Mouse (Mus musculus) splenic B cell, adult 2 months (primary cell): ENCODE results near the gene Nfatc3.

Source experiments
- DNase-seq: peaks from one replicate; pipeline ENCODE4 v3.0.0-alpha.2; 2011; ENCODE audit warnings: low read depth, low spot score
- H3K27me3 ChIP-seq: 2 replicates; pipeline ENCODE4 v1.6.1; 2012; ENCODE audit warnings: mild to moderate bottlenecking, low read length, moderate library complexity, mixed read lengths; ENCODE audit not compliant: control insufficient read depth, poor library complexity, insufficient read depth, severe bottlenecking
- H3K36me3 ChIP-seq: 2 replicates; pipeline ENCODE4 v1.6.1; 2012; ENCODE audit warnings: mild to moderate bottlenecking, low read length, moderate library complexity, mixed read lengths; ENCODE audit not compliant: control insufficient read depth, poor library complexity, insufficient read depth, severe bottlenecking

Nfatc3 gene

DNA sequence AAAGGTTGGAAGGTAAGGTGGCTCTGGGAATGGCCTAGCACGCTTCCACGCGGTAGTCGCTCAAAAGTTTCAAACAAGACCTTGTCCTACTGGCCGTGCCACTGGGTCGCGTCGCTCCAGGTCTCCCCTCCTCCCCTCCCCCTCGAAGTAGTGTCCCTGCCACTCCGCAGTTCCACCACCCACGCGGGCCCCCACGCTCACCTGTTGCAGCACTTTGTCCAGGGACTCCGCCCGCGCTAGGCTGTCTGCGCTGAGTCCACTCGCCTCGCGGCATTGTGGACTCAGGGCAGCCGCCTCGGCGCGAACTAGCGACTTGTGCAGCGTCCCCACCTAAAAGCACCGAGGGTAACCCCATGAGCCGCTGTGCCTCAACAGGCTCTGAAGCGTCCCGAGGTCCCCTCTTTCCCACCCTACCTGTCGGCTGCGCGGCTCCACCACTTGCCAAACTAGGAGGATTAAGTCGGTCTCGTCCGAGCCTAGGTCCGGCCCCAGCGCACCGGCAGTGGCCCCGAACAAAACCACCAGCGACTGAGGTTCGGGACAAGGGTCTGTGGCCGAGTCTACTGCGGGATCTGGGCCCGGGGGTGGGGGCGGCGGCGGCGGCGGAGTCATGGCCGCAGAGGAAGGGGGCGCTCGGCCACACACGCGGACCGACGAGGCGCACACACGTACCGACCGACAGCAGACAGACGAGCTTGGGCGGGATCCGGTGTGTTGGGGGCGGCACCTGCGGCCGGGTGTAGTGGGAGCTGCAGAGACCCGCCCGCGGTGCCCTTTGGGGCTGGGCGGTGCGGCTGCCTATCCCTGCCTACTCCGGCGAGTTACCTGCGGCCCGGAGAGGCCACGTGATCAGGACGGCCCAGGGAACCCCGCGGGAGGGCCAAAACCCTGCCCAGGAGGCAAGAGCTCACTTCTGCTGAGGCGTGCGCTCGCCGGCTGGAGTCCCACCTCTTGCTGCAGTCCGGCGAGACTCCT lies 77.8 kb downstream of the Nfatc3 start, which contains the start of gene Esrp2:
Esrp2 (minus strand) TSS at position 819 of the 975 bp plus-strand sequence.
- no peaks in the 10 kb centered on the region; the same call in 1 of the 2 replicates for H3K27me3 ChIP-seq
- DNase-seq, result peak; percentile 55
- 0 out of 2 replicates have a peak, but pooled peaks cover 2% of the 10 kb centered on the region for H3K36me3 ChIP-seq

DNA sequence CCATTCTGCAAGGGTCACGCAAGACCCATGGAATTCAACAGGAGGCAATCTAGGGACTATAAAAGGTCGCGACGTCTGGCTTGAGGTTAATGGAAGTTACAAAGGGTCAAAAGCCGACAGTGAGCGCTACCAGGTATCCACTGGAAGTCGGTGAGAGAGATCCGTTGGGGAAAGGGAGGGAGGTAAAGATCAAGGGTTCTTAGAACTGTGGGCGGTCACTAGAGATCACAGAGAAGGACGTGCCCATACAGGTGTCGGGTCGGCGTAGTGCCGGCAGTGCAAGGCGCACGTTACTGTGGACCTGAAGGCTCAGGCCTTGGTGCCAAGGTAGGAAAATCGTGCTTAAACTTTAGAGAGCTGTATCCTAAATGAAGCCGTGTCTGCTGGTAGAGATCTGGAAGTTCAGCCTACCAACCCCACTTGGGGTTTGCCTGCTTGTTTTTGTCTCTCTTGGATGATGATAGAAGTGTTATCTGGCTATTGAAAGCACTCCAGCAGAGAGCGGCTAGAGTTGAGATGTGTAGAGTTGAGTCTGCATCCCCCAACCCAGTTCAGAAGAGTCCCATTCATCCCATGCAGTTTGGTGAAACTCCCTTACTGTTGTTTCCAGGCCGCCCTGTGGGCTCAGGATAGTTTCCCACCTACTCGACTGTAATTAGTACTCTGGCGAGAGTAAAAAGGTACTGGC lies 78.7 kb downstream of the Nfatc3 start:
- Histone ChIP-seq H3K27me3 (no peaks in the 10 kb centered on the region; the same call in 1 of the 2 replicates), H3K36me3 (0 out of 2 replicates have a peak, but pooled peaks cover 2% of the 10 kb centered on the region)
- DNase-seq, result no peak

DNA sequence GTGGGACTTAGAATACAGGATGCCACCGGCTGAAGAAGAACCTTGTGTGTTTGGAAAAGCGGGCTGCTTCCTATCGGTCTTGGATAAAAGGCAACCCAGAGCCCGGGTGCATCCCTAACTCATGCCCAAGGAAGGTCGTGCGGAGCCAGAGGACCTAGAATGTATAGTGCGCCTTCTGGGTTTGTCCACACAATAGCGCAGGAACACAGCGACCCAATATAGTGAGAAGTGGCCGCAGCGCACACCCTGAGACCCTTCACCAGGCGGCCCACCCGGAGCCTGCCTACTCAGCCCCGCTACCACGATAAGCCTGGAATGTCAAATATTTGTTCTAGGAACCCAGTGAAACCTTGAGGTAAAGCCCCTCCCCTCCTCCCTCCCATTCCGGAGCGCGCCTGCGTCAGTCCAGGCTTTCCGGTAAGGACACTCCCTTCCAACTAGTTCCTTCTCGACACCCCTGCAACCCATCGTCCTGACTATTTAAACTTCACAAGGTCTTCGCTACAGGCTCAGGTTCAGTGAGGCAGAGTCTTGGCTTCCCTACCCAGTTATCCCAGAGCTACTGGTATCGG lies 79.4 kb downstream of the Nfatc3 start:
- DNase-seq, result no peak
- Histone ChIP-seq H3K36me3 (no peaks in the 10 kb centered on the region), H3K27me3 (no peaks in the 10 kb centered on the region; the same call in 1 of the 2 replicates)

GRCm38 (mm10) chr8:106138616-106139015 lies 80.0 kb downstream of the Nfatc3 start:
- DNase-seq, result no peak
- Histone ChIP-seq H3K27me3 (no peaks in the 10 kb centered on the region; the same call in 1 of the 2 replicates), H3K36me3 (no peaks in the 10 kb centered on the region)

DNA sequence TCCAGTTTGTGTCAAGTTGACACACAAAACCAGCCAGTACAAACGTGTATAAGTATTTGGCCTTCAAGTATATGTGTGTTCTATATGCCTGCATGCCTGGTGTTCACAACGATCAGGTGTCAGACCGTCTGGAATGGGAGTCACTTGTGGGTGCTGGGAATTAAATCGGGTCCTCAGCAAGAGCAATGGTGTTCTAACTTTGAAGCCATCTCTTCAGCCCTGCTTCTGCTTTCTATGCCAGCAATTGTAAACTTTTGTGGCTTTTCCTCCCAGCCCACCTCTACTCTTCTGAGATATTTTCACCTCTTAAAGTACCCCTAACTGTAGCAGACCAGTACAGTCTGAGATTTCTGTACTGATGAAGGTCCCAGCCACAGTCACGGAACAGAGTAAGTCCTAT lies 81.6 kb downstream of the Nfatc3 start:
- DNase-seq, result no peak
- no peaks in the 10 kb centered on the region for H3K36me3 ChIP-seq
- H3K27me3 ChIP-seq, result no peaks in the 10 kb centered on the region; the same call in 1 of the 2 replicates

- no peaks in the 10 kb centered on the region; the same call in 1 of the 2 replicates for H3K27me3 ChIP-seq
- no peaks in the 10 kb centered on the region for H3K36me3 ChIP-seq
- DNase-seq, result peak; percentile 91
These were observed 82.1 kb downstream of the Nfatc3 start for GRCm38 (mm10) chr8:106140769-106141168.

DNA sequence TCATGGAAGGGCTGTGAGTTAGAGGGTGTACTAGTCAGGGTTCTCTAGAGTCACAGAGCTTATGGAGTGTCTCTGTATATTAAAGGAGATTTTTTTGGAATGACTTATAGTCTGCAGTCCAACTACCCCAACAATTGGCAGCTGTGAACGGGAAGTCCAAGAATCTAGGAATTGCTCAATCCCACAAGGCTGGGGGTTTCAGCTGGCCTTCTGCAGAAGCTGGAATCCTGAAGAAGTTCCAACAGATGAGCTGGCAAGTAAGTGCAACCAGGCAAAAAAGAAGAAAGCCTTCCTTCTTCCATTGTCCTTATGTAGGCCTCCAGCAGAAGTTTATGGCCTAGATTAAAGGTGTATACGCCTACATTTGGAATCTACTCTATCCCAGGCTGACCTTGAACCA lies 86.7 kb downstream of the Nfatc3 start:
- Histone ChIP-seq H3K36me3 (no peaks in the 10 kb centered on the region), H3K27me3 (no peaks in the 10 kb centered on the region)
- no peak for DNase-seq

- Histone ChIP-seq H3K27me3 (no peaks in the 10 kb centered on the region), H3K36me3 (no peaks in the 10 kb centered on the region)
- DNase-seq, result no peak
These were observed 87.4 kb downstream of the Nfatc3 start for GRCm38 (mm10) chr8:106146014-106146413.

DNA sequence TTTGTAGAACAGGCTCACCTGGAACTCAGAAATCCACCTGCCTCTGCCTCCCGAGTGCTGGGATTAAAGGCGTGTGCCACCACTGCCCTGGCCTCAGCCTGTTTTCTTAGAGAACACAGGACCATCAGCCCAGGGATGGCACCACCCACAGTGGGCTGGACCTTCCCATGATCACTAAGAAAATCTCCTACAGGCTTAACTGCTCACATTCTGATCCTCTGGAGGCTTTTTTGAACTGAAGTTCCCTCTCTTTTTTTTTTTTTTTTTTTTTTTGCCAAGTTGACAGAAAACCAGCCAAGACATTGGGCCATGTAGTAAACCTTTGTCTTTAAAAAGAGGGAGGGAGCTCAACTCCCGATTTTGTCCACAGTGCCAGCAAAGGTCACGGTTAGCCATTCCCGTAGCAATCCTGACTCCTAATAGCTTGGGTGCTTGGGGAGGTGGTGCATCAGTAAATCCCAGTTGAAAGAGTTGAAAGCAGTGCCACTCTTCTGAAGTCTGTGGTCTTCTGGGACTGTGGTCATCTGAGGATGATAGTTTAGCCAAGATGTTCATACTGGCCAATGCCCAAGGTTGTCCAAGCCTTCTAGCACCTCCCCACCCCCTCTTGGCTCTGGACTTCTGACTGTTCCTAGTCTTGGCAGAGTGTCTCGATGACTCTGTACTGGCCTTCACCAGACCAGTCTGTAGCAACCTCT lies 89.4 kb downstream of the Nfatc3 start:
- DNase-seq, result no peak
- Histone ChIP-seq H3K36me3 (no peaks in the 10 kb centered on the region), H3K27me3 (no peaks in the 10 kb centered on the region)

DNA sequence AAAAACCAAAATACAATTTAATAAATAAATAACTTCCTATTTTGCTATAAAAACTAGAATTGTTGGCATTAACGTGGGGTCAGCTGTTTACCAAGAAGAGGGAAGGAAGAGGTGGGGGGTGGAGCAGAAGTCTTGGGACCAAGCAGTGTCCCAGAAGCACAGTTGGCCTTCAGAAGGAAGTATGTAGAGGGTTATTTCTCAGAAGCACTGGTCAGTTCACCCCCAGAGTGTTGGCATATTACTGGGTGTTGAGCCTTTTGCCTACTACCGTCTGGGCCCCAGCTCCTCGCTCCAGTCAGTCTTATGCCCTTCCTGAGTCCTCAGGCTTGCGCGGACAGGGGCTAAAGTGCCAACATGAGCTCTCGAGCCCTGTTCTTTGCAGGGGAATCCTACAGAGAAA lies 90.4 kb downstream of the Nfatc3 start:
- no peak for DNase-seq
- H3K36me3 ChIP-seq, result no peaks in the 10 kb centered on the region
- no peaks in the 10 kb centered on the region for H3K27me3 ChIP-seq

GRCm38 (mm10) chr8:106149801-106150652 lies 91.4 kb downstream of the Nfatc3 start, which contains the start of gene Pla2g15:
Pla2g15 (plus strand) TSS chr8:106150399.
- DNase-seq, result peak; percentile 95
- H3K27me3 ChIP-seq, result no peaks in the 10 kb centered on the region
- peaks cover 2% of the 10 kb centered on the region; the same call in 1 of the 2 replicates for H3K36me3 ChIP-seq

DNA sequence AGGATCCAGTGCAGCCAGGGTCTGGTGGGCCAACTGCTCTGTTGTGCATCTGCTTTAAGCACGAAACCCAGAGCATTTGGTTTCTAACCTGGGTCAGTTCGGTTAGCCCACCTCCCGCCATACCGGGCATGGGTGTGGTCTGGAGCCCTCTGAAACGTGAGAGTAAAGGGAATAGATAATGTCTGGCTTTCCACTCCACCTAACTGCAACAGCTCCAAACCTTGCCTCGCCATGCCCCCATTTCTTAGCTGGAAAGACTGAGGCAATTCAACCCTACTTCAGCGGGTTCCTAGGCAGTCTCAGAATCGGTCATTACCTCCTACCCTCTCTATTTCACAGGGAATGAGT lies 92.0 kb downstream of the Nfatc3 start:
- DNase-seq, result no peak
- H3K36me3 ChIP-seq, result peaks cover 2% of the 10 kb centered on the region; the same call in 1 of the 2 replicates
- H3K27me3 ChIP-seq, result no peaks in the 10 kb centered on the region

GRCm38 (mm10) chr8:106151041-106151440 lies 92.4 kb downstream of the Nfatc3 start:
- no peak for DNase-seq
- H3K36me3 ChIP-seq, result peaks cover 3% of the 10 kb centered on the region; the same call in 1 of the 2 replicates
- H3K27me3 ChIP-seq, result no peaks in the 10 kb centered on the region
